Mouse (Mus musculus) brain, embryonic 14.5 days (tissue): ENCODE results near the gene Ajuba.

Experiments
- CTCF ChIP-seq: fragments of 200-500 bp; IDR thresholded peaks from 2 replicates; pipeline ENCODE4 v1.5.1; 2012; ENCODE audit warnings: inconsistent platforms, mild to moderate bottlenecking, moderate library complexity, borderline replicate concordance; ENCODE audit not compliant: insufficient read depth, insufficient read length; ENCODE audit errors: extremely low read depth
- POLR2A ChIP-seq: fragments of 200-500 bp; IDR thresholded peaks from 2 replicates; pipeline ENCODE4 v1.6.1; 2012; ENCODE audit warnings: mild to moderate bottlenecking, inconsistent platforms, borderline replicate concordance; ENCODE audit not compliant: poor library complexity, insufficient read depth, insufficient read length, severe bottlenecking; ENCODE audit errors: extremely low read depth

DNA sequence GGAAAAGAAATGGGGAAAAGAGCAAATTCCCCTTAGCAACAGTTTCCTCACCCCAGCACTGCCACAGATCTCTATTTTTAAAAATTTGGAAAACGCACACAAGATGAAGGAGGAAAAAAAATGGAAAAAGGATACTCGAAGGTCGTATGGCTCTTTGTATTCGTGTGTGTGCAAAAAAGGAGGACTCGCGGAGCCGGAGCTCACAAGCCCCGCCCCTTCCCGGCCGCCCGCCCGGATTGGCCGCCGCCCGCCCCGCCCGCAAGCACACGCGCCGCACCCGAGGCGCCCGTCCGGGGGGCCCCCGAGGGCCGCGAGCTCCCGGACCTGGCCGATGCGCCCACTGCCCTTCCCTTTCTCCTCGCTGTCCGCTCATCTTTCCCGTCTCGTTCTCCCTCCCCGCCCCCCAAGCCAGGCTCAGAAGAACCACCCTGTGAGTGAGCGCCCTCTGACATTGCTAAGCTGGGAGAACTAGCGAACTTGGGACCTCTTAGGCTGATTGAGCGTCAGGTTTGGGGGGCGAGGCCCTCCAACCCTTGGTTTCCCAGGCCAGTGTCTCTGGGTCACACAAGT lies 28.5 kb upstream of the Ajuba start, which contains the start of gene 4931414P19Rik:
- TF ChIP-seq POLR2A = 0 out of 2 replicates have a peak, but pooled peaks have one; percentile 34
- no peak for TF ChIP-seq CTCF
